Comparison of ENCODE assay signal across 10 mouse cellular contexts in the genomic region with DNA sequence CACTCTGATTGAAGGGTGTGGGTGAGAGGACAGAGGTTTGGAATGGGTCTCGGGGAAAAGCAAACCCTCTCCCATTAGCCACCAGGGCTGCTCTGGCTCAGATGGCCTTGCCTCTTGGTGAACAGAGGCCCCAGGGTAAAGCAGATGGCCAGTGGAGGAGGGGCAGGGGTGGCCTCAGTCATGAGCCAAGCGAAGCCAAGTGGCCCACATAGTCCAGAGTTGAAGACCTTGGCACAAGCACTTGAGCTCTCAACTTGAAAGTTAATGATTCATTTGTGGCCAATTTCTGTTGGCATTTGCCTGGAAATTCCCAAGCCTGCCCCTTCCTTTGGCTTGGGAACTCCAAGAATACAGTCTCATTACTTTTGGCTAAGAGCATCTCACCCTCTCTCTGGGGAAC. TPM values are rescaled to one million over a fixed set of nuclear protein-coding genes. Genes with fewer than 3 reads are reported as not detected.
DNase-seq lines count a peak whose midpoint lies in the region; ATAC-seq and TF ChIP-seq lines count a peak whose summit lies in the region.
"Had no signal": no experiment of that assay in that cellular context is flagged by ENCODE, and none has a peak within 500 bp of the region (broad histone marks: within the 10 kb centered on the region; RNA-seq: fewer than 3 reads in every experiment).

No protein-coding gene starts in this region.

- H3K9ac ChIP-seq in heart, embryonic 16.5 days (ENCODE audit: low read length): no peak overlapping the region
- H3K9ac ChIP-seq: liver, embryonic 14.5 days; stomach, embryonic 15.5 days had no signal

- WGBS in heart, embryonic 16.5 days: 81% methylated on average over 2 of the region's 2 CpGs

- peaks cover 90% of the 10 kb centered on the region for H3K4me1 ChIP-seq in heart, embryonic 16.5 days (ENCODE audit: control insufficient read depth, insufficient read depth, low read length)

- ATAC-seq in heart, embryonic 16.5 days (replicated peaks; ENCODE audit: extremely low read depth, insufficient read depth, low FRiP score): no peak
- ATAC-seq in cerebellum, adult (ENCODE audit: insufficient number of reproducible peaks, low FRiP score, low TSS enrichment): peak; percentile 38

- no peaks in the 10 kb centered on the region for H3K27me3 ChIP-seq in heart, embryonic 16.5 days (ENCODE audit: control insufficient read depth, insufficient read depth, low read length)
- H3K27me3 ChIP-seq in myocyte (ENCODE audit: control insufficient read depth, insufficient read depth, insufficient read length): no peaks in the 10 kb centered on the region
- H3K27me3 ChIP-seq: stomach, embryonic 15.5 days had no signal

- H3K36me3 ChIP-seq in heart, embryonic 16.5 days (ENCODE audit: control insufficient read depth, insufficient read depth): no peaks in the 10 kb centered on the region
- no peaks in the 10 kb centered on the region for H3K36me3 ChIP-seq in myocyte (ENCODE audit: control insufficient read depth, insufficient read depth)
- H3K36me3 ChIP-seq: stomach, embryonic 15.5 days had no signal

- no peaks in the 10 kb centered on the region for H3K9me3 ChIP-seq in heart, embryonic 16.5 days (replicated peaks; ENCODE audit: control insufficient read depth, low read length)
- H3K9me3 ChIP-seq: stomach, embryonic 15.5 days had no signal

- no peak overlapping the region for H3K4me2 ChIP-seq in heart, embryonic 16.5 days (ENCODE audit: low read depth, low read length)
- peak overlapping the region; percentile 55 for H3K4me2 ChIP-seq in myocyte (ENCODE audit: low read depth)
- H3K4me2 ChIP-seq: stomach, embryonic 15.5 days had no signal

- no peak overlapping the region for H3ac ChIP-seq in myocyte (ENCODE audit: control insufficient read depth, insufficient read length)

- no peak overlapping the region for H3K4me3 ChIP-seq in heart, embryonic 16.5 days (ENCODE audit: low read length)
- no peak overlapping the region for H3K4me3 ChIP-seq in myocyte
- H3K4me3 ChIP-seq: stomach, embryonic 15.5 days had no signal

- TF ChIP-seq POLR2A in myocyte (IDR thresholded peaks at IDR 0.05; ENCODE audit: insufficient read length, low read depth): no peak

- H3K79me2 ChIP-seq in myocyte (ENCODE audit: control insufficient read depth, insufficient read depth): peaks cover 95% of the 10 kb centered on the region

- no peak for DNase-seq in heart, postnatal 4 days
- DNase-seq in MN1 (ENCODE audit: low spot score): peak; percentile 57
- peak; percentile 91 to 94 for DNase-seq in kidney, adult 8-10 months
- DNase-seq in spleen, postnatal 4 days (ENCODE audit: low spot score in 2 of 2): no peak
- no peak for DNase-seq in retina, postnatal 1 day

- H3K27ac ChIP-seq in heart, embryonic 16.5 days (ENCODE audit: low read length): peak overlapping the region; percentile 12; the same call in 1 of the 2 replicates
- H3K27ac ChIP-seq: liver, embryonic 14.5 days; stomach, embryonic 15.5 days had no signal

TF ChIP-seq in myocyte, 11 proteins besides CTCF, POLR2A, EP300 and RAD21:
- TF ChIP-seq MYOD1 (IDR thresholded peaks at IDR 0.05; ENCODE audit: control insufficient read depth in 1 of 3, insufficient read length in 2 of 3, low read depth in 2 of 3): peak in 1 of 3 experiments; percentile 86
- TF ChIP-seq MYOG (IDR thresholded peaks at IDR 0.05; ENCODE audit: control insufficient read depth in 1 of 3, insufficient read depth in 1 of 3, insufficient read length in 2 of 3, low read depth in 2 of 3): peak in 1 of 3 experiments; percentile 76
- TF ChIP-seq TCF12 (IDR thresholded peaks at IDR 0.05; ENCODE audit: insufficient read depth, poor library complexity, severe bottlenecking): peak; percentile 44
- no peak for TF ChIP-seq USF1 (IDR thresholded peaks at IDR 0.05; ENCODE audit: low read depth)

RNA-seq across cellular contexts. Expression of a gene that starts 37.1 kb away (rescaled TPM):
- 20.6 and 22.6 TPM in 2 replicates for polyA plus RNA-seq in heart, embryonic 16.5 days (2015; fragmentation: Nextera tagmentation; extraction: Ambion mirVana)
- total RNA-seq in heart, postnatal 4 days (2021): 10 to 100 TPM; 67.0 to 78.5 TPM
- polyA plus RNA-seq in myocyte (2012; fragmentation: generic; extraction: Trizol): 34.5 TPM

Comparison
In these comparisons a context has a peak if more than half of its experiments do, and no peak if none do; other contexts are left out.
1. DNase-seq: peak in MN1 (single experiment) and kidney, adult 8-10 months (2 of 2); none in heart, postnatal 4 days (single experiment), spleen, postnatal 4 days (0 of 2) and retina, postnatal 1 day (single experiment).